Mouse (Mus musculus): ENCODE results near the gene Upk2.

DNA sequence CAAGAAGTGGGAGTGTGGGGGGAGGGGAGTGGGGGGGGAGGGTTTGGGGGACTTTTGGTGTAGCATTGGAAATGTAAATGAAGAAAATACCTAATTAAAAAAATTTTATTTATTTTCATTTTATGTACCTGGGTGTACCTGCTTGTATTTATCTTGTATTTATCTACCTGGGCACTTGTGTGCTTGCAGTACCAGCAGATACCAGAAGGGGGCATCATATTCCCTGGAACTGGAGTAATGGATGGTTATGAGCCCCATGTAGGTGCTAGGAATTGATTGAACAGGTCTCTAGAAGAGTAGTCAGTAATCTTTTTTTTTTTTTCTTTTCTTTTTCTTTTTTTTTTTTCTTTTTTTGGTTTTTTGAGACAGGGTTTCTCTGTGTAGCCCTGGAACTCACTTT, 4.4 kb downstream of the Upk2 start:
- TF ChIP-seq CTCF (IDR thresholded peaks at IDR 0.05; ENCODE audit: extremely low read depth, insufficient read length, insufficient replicate concordance, low read depth, low read length) (no peak), POLR2A (IDR thresholded peaks at IDR 0.05; ENCODE audit: low read depth, low read length) (no peak)
